Mouse (Mus musculus): ENCODE data around the gene Ammecr1. TPM values are rescaled to one million over a fixed set of nuclear protein-coding genes. Genes with fewer than 3 reads are reported as not detected.

The Ammecr1 gene
- polyA plus RNA-seq, 1 experiment from 2014 or later, result 3.4 TPM

DNA sequence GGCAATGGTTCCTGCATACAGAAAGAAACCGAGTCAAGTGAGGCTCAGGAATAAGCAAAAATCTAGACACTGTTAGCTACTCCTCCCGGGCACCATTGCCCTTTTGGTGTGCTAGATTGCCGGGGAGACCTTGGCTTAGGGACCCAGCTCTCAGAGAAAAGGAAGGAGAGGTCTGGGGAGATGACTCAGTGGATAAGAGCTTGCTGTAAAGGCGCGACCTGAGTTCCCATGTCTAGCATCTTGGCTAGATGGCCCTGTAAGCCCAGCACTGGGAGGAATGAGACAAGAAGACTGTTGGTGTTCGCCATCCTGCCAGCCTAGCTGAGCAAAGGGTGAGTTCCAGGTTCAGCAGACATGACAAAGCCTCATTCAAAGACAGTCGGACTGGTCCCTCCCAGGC lies 127.1 kb downstream of the Ammecr1 start:
- no peaks in the 10 kb centered on the region for H3K36me3 ChIP-seq
- no peaks in the 10 kb centered on the region for H3K9me3 ChIP-seq (replicated peaks)
- no peak overlapping the region for H3K4me3 ChIP-seq (replicated peaks)
- no peaks in the 10 kb centered on the region for H3K27me3 ChIP-seq (replicated peaks)
- 86% methylated on average over 7 of the region's 7 CpGs for WGBS
- no peak for ATAC-seq (ENCODE audit: low FRiP score)
- H3K9ac ChIP-seq (replicated peaks), result no peak overlapping the region
- H3K4me1 ChIP-seq, result no peaks in the 10 kb centered on the region
- no peak overlapping the region for H3K27ac ChIP-seq (replicated peaks)
- H3K4me2 ChIP-seq, result no peak overlapping the region

- no peaks in the 10 kb centered on the region for H3K4me1 ChIP-seq
- no peak overlapping the region for H3K4me2 ChIP-seq
- 74% methylated on average over 2 of the region's 2 CpGs for WGBS
- ATAC-seq (ENCODE audit: low FRiP score), result no peak
- H3K27ac ChIP-seq (replicated peaks), result no peak overlapping the region
- no peak overlapping the region for H3K4me3 ChIP-seq (replicated peaks)
- H3K9me3 ChIP-seq (replicated peaks), result no peaks in the 10 kb centered on the region
- no peak overlapping the region for H3K9ac ChIP-seq (replicated peaks)
- H3K36me3 ChIP-seq, result no peaks in the 10 kb centered on the region
- no peaks in the 10 kb centered on the region for H3K27me3 ChIP-seq (replicated peaks)
These were observed 127.7 kb downstream of the Ammecr1 start for GRCm38 (mm10) chrX:142838841-142839240.

GRCm38 (mm10) chrX:142837316-142837715 lies 129.2 kb downstream of the Ammecr1 start:
- H3K27me3 ChIP-seq (replicated peaks), result no peaks in the 10 kb centered on the region
- no peak for ATAC-seq (ENCODE audit: low FRiP score)
- no peaks in the 10 kb centered on the region for H3K36me3 ChIP-seq
- H3K9me3 ChIP-seq (replicated peaks), result no peaks in the 10 kb centered on the region
- H3K4me3 ChIP-seq (replicated peaks), result no peak overlapping the region
- WGBS, result 87% methylated on average over 3 of the region's 3 CpGs
- no peak overlapping the region for H3K9ac ChIP-seq (replicated peaks)
- H3K4me2 ChIP-seq, result no peak overlapping the region
- H3K4me1 ChIP-seq, result no peaks in the 10 kb centered on the region
- H3K27ac ChIP-seq (replicated peaks), result no peak overlapping the region

DNA sequence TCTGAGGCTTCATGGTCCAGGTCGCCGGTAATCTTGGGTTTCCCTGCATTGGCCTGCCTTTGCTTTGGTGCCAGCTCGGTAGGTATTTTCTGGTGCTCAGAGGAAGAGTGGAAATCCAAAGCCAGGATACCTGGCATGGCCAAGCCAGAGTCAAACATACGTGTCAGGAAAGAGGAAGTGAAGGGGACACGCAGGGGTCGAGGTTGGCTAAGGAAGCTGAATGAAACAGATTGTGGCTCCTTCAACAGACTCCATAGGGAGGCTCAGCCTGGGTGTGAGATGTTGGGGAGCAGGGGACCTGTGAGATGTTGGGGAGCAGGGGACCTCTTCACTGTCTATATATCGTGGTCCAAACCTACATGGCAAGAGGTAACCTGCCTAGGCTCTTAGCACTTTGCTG lies 130.1 kb downstream of the Ammecr1 start:
- H3K9ac ChIP-seq (replicated peaks), result no peak overlapping the region
- H3K27ac ChIP-seq (replicated peaks), result no peak overlapping the region
- no peak overlapping the region for H3K4me2 ChIP-seq
- no peaks in the 10 kb centered on the region for H3K36me3 ChIP-seq
- H3K9me3 ChIP-seq (replicated peaks), result no peaks in the 10 kb centered on the region
- H3K4me3 ChIP-seq (replicated peaks), result no peak overlapping the region
- no peaks in the 10 kb centered on the region for H3K27me3 ChIP-seq (replicated peaks)
- no peaks in the 10 kb centered on the region for H3K4me1 ChIP-seq
- 94% methylated on average over 7 of the region's 7 CpGs for WGBS
- ATAC-seq (ENCODE audit: low FRiP score), result no peak

GRCm38 (mm10) chrX:142834807-142835206 lies 131.7 kb downstream of the Ammecr1 start:
- Histone ChIP-seq H3K27me3 (replicated peaks) (no peaks in the 10 kb centered on the region), H3K36me3 (no peaks in the 10 kb centered on the region), H3K4me1 (no peaks in the 10 kb centered on the region), H3K4me2 (no peak overlapping the region), H3K9me3 (replicated peaks) (no peaks in the 10 kb centered on the region), H3K4me3 (replicated peaks) (no peak overlapping the region), H3K9ac (replicated peaks) (no peak overlapping the region), H3K27ac (replicated peaks) (no peak overlapping the region)
- 91% methylated on average over 6 of the region's 6 CpGs for WGBS
- ATAC-seq (ENCODE audit: low FRiP score), result no peak

DNA sequence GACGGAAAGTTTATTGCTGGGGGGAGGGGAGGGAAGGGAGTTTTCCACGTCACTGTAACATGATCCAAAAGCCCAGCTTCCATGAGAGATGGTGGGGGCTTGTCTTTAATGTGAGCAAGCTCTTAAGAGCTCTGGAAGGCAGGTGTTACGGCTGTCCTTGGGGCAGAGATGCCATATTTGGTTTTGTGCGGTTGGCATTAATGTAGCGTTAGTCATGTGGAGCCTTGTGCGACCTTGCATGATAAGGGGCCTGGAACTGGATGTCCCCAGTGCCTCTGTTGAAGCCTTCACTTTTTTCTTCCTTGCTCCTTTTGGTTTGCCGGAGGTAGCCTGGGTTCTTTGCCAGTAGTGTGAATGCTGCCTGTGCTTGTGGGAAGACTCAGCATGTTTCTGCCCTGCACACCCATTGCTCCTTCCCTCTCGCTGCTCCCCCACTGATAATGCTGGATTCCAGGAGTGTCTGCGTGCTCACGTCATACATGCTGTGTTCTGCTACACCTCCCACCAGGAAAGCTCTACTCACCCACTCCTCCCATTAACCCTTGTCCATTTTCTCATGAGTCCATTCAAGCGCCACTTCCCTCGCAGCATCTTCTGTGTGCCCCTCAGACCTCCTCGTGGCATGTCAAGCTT lies 133.2 kb downstream of the Ammecr1 start:
- H3K27me3 ChIP-seq (replicated peaks), result no peaks in the 10 kb centered on the region
- 79% methylated on average over 13 of the region's 13 CpGs for WGBS
- no peak for ATAC-seq (ENCODE audit: low FRiP score)

DNA sequence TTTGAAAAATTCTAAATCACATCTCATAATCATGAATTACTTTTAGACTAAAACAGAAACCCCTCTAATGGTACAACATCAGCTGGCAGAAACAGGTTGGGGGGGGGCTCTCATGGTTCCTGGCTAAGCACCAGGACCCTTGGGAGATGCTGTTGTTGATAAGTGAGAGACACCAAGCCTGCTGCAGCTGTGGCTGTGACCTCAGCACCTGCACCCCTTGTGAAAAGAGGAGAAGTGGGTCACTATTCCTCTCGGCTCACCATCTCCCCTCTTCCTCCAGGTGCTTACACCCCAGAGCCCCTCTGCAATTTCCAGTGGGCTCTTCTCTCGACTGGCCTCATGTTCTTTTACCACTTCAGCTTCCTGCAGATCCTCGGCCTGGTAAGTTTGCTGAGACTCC lies 134.3 kb downstream of the Ammecr1 start:
- no peak overlapping the region for H3K27ac ChIP-seq (replicated peaks)
- no peaks in the 10 kb centered on the region for H3K27me3 ChIP-seq (replicated peaks)
- H3K4me3 ChIP-seq (replicated peaks), result no peak overlapping the region
- H3K9me3 ChIP-seq (replicated peaks), result no peaks in the 10 kb centered on the region
- H3K9ac ChIP-seq (replicated peaks), result no peak overlapping the region
- no peaks in the 10 kb centered on the region for H3K4me1 ChIP-seq
- 64% methylated on average over 3 of the region's 3 CpGs for WGBS
- no peaks in the 10 kb centered on the region for H3K36me3 ChIP-seq
- no peak overlapping the region for H3K4me2 ChIP-seq
- no peak for ATAC-seq (ENCODE audit: low FRiP score)

More for the DNA sequence above, 133.2 kb downstream of the Ammecr1 start:
- H3K4me2 ChIP-seq, result no peak overlapping the region
- no peaks in the 10 kb centered on the region for H3K9me3 ChIP-seq (replicated peaks)
- H3K9ac ChIP-seq (replicated peaks), result no peak overlapping the region
- no peak overlapping the region for H3K4me3 ChIP-seq (replicated peaks)
- H3K36me3 ChIP-seq, result no peaks in the 10 kb centered on the region
- no peak overlapping the region for H3K27ac ChIP-seq (replicated peaks)
- no peaks in the 10 kb centered on the region for H3K4me1 ChIP-seq

GRCm38 (mm10) chrX:142830572-142830971 lies 136.0 kb downstream of the Ammecr1 start:
- Histone ChIP-seq H3K27me3 (replicated peaks) (no peaks in the 10 kb centered on the region), H3K27ac (replicated peaks) (no peak overlapping the region), H3K4me2 (no peak overlapping the region), H3K9me3 (replicated peaks) (no peaks in the 10 kb centered on the region), H3K4me1 (no peaks in the 10 kb centered on the region), H3K36me3 (no peaks in the 10 kb centered on the region), H3K4me3 (replicated peaks) (no peak overlapping the region), H3K9ac (replicated peaks) (no peak overlapping the region)
- 94% methylated on average over 6 of the region's 6 CpGs for WGBS
- no peak for ATAC-seq (ENCODE audit: low FRiP score)

DNA sequence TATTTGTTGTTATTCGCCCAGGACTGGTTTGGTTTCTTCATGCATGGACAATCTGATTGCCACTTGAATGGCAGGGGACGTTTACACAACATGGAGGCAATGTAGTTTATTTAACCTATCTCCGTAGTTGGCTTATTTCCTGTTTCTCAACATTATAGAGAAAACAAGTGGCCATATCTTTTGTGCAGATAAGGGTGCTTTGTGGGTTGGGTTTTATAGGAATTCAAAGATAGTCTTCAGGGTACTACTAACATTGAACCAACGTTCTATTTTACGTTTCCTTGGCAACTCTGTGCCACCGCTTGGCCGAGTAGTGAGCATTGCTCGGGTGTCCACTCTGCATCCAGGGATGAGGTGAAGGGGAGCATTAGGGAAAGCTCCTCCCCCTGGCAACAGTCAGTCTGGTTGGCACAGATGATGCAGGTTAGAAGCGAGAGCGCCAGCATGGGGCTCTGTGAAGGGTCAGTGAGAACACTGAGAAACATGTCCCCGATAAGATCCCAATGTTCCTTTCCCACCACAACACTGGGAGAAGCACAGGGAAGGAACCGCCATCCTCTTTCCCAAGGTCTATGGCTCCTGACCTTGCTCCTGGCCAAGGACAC lies 136.6 kb downstream of the Ammecr1 start:
- no peak for ATAC-seq (ENCODE audit: low FRiP score)
- Histone ChIP-seq H3K27ac (replicated peaks) (no peak overlapping the region), H3K9ac (replicated peaks) (no peak overlapping the region), H3K4me2 (no peak overlapping the region), H3K27me3 (replicated peaks) (no peaks in the 10 kb centered on the region), H3K4me3 (replicated peaks) (no peak overlapping the region), H3K4me1 (no peaks in the 10 kb centered on the region), H3K9me3 (replicated peaks) (no peaks in the 10 kb centered on the region), H3K36me3 (no peaks in the 10 kb centered on the region)
- WGBS, result 81% methylated on average over 12 of the region's 12 CpGs

DNA sequence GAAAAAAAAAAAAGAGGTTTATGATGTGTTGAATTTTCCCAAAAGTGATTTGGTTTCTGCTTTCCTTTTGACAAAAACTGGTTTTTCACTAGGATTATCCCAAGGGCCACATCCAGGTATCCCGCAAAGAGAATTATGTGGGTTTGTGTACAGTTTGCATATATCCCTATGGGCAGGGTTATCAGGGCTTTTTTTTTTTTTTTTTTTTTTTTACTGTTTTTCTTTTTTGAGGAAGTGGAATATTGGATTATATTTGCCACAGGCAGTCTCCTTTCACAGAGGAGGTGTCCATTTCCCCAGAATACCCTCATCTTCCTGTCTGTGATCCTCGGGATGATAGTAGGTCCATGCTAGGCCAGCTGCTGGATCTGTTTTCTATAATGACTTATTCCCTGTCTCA lies 137.3 kb downstream of the Ammecr1 start:
- H3K9ac ChIP-seq (replicated peaks), result no peak overlapping the region
- no peaks in the 10 kb centered on the region for H3K36me3 ChIP-seq
- WGBS, result 82% methylated on average over 2 of the region's 2 CpGs
- no peaks in the 10 kb centered on the region for H3K4me1 ChIP-seq
- H3K4me2 ChIP-seq, result no peak overlapping the region
- H3K27me3 ChIP-seq (replicated peaks), result no peaks in the 10 kb centered on the region
- H3K27ac ChIP-seq (replicated peaks), result no peak overlapping the region
- ATAC-seq (ENCODE audit: low FRiP score), result no peak
- H3K4me3 ChIP-seq (replicated peaks), result no peak overlapping the region
- no peaks in the 10 kb centered on the region for H3K9me3 ChIP-seq (replicated peaks)

DNA sequence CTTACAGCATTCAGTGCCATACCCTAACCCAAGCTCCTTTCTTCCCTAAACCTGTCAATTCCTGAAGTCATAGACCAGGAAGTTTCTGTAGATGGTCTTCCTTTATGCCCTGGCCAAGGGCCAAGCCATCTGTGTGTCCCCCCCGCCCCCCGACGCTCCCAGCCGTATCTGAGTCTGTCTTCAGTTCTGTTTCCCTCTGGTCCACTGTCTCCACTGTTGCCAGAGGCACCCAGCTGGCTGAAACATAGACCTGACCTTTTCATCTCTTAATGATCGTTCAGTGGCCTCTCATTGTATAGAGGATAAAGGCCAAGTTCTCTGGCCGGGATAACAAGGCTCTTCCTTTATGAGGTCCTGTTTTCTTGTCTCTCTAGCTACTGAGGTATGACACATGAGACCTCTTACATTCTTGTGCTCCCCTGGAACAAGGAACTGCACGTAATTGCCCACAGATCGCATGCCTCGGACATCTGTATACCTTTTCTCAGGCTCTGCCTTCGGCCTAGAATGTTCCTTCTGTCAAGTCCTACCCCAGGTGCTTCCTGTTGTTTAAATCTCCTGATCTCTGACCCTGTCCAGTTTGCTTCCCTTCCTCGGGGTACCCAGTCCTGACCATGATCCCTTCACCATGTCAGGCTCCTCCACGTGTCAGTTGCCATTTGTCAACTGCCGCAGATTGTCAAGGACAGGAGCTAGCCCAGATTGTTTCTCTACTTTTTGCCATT lies 138.2 kb downstream of the Ammecr1 start:
- no peaks in the 10 kb centered on the region for H3K4me1 ChIP-seq
- H3K27me3 ChIP-seq (replicated peaks), result no peaks in the 10 kb centered on the region
- H3K27ac ChIP-seq (replicated peaks), result no peak overlapping the region; the same call in 1 of the 2 replicates
- H3K4me2 ChIP-seq, result no peak overlapping the region
- ATAC-seq (ENCODE audit: low FRiP score), result no peak
- 54% methylated on average over 13 of the region's 13 CpGs for WGBS
- no peaks in the 10 kb centered on the region for H3K36me3 ChIP-seq
- H3K9me3 ChIP-seq (replicated peaks), result no peaks in the 10 kb centered on the region
- H3K9ac ChIP-seq (replicated peaks), result no peak overlapping the region
- H3K4me3 ChIP-seq (replicated peaks), result no peak overlapping the region

- no peaks in the 10 kb centered on the region for H3K4me1 ChIP-seq
- H3K27me3 ChIP-seq (replicated peaks), result no peaks in the 10 kb centered on the region
- 41% methylated on average over 1 of the region's 1 CpGs for WGBS
- no peak overlapping the region for H3K4me2 ChIP-seq
- ATAC-seq (ENCODE audit: low FRiP score), result no peak
- no peaks in the 10 kb centered on the region for H3K36me3 ChIP-seq
- H3K4me3 ChIP-seq (replicated peaks), result no peak overlapping the region
- H3K9ac ChIP-seq (replicated peaks), result no peak overlapping the region
- H3K27ac ChIP-seq (replicated peaks), result no peak overlapping the region
- H3K9me3 ChIP-seq (replicated peaks), result no peaks in the 10 kb centered on the region
These were observed 138.9 kb downstream of the Ammecr1 start for GRCm38 (mm10) chrX:142827644-142828043.

Measured in neural tube, embryonic 15.5 days (tissue).